Mouse (Mus musculus): Measurements from ENCODE around the gene Ankrd53. TPM values are rescaled to one million over a fixed set of nuclear protein-coding genes. Genes with fewer than 3 reads are reported as not detected.

The Ankrd53 gene
- polyA plus RNA-seq (2012) = not detected in 2 replicates

DNA sequence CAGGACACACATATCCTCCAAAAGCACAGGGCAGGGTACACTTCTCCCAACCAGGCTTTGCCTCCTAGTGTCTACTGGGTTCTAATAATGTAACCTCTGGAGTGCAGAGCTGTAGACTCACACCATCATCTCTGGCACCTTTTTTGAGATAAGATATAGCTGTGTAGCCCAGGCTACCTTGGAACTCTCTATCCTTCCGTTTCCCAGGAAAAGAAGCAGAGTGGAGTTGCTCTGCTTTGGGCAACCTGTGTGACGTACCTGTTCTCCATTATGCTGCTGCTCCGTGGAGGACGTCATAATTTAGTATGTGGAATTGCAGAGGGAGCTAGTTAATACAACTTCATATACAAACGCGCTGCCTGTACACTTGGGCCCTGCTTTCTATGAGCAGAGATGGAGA lies at the start of gene Ankrd53:
Gene Ankrd53, plus strand, starts transcription at position 301 of the 400 bp plus-strand sequence.

DNA sequence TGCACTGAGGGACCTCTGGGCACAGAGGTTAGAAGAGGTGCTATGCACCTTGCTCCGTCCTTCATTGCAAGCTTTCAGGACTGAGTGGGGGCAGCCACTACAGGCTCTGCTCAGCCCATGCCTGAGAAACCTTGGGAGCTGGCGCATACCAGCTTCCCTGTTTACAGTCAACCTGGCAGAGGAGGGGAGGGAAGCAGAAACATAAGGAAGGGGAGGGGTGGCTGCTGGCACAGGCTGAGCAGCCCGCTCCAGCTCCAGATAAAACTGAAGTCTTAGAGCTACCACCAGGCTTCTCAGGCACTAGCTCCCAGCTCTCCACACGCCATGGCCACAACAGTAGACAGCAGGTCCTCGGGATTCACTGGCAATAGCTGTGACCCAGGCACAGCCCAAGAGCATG lies 19.7 kb upstream of the Ankrd53 start, which contains the start of gene Atp6v1b1:
Gene Atp6v1b1, plus strand, starts transcription at position 230 of the 400 bp plus-strand sequence.

DNA sequence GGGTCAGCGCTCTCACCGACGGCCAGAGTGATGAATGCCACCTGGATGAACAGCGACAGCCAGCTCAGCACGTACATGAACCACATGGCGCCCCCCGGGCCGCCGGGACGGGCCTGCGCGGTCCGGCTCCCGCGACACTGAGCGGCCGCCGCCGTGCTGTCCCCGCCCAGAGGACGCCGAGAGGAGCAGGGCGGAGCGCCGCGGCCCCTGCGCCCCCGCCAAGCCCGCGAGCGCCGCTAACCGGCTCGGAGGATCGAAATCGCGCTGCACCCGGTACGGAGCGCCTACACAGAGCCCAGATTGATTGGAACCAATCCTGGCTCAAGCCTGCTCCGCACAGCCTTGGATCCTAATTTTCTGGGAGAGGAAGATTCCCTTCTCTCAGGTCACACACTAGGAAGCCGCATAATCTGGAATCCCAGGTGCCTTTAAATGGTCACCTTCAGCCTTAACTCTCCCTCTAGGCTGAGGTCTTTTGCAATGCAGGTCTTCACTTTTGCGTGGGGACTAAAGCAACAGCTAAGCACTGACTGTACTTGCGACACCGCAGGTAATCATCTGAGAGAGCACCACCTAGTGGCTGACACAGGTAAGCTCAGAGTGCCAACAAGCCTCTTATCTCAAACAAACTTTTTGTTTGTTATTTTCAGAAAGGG lies 13.3 kb downstream of the Ankrd53 start, which contains the start of gene Tex261:
Gene Tex261, minus strand, starts transcription at position 176 of the 656 bp plus-strand sequence.

DNA sequence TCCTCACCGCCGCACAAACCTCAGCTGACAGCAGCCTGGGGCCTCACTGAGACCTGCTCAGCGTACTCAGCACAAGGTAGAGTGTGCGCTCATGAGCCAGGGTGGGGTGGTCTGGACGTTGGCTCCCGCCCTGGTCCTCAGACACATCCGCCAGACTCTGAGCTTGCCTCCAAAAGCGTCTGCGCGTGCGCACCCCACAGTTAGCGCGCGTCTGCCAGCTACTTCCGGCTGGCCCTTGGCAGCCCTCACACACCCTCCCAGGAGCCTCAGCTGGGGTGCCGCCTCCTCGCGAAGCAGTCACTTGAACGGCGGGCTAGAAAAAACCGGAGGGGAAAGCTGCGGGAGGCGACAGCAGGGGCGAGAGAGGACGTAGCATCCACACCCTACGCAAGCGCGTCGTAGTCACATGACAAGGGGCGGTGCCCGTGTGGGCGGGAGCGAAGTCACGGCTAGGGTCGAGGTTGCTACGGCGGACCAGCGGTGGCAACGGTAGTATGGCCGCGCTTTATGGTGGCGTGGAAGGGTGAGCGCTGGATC lies 32.4 kb downstream of the Ankrd53 start, which contains the start of gene Nagk:
Gene Nagk, plus strand, starts transcription at position 223 of the 537 bp plus-strand sequence.

Other genes starting within 250 kb of the Ankrd53 start
- not detected in 2 replicates for gene Actg2, start 226.4 kb upstream of the Ankrd53 start, polyA plus RNA-seq (2012)
- 2.0 and 2.2 TPM in 2 replicates for gene Stambp, start 189.9 kb upstream of the Ankrd53 start, polyA plus RNA-seq (2012)
- gene Clec4f, start 106.5 kb upstream of the Ankrd53 start, polyA plus RNA-seq (2012) = not detected in 2 replicates
- gene Cd207, start 84.8 kb upstream of the Ankrd53 start, polyA plus RNA-seq (2012) = not detected in 2 replicates
- gene Vax2, start 51.4 kb upstream of the Ankrd53 start, polyA plus RNA-seq (2012) = not detected in 2 replicates
- not detected in 2 replicates for gene Atp6v1b1, start 19.7 kb upstream of the Ankrd53 start, polyA plus RNA-seq (2012)
- 43.6 and 45.3 TPM in 2 replicates for gene Tex261, start 13.2 kb downstream of the Ankrd53 start, polyA plus RNA-seq (2012)
- 7.6 and 8.4 TPM in 2 replicates for gene Nagk, start 32.3 kb downstream of the Ankrd53 start, polyA plus RNA-seq (2012)
- 14.8 and 21.6 TPM in 2 replicates for gene Paip2b, start 69.1 kb downstream of the Ankrd53 start, polyA plus RNA-seq (2012)
- gene Zfp638, start 104.5 kb downstream of the Ankrd53 start, polyA plus RNA-seq (2012) = 11.2 and 11.8 TPM in 2 replicates
- not detected in 2 replicates for gene Dysf, start 245.9 kb downstream of the Ankrd53 start, polyA plus RNA-seq (2012)